Mouse (Mus musculus) ES-E14 (cell line): ENCODE measurements around the gene Rom1.

Experiments
- CHD2 ChIP-seq: IDR thresholded peaks from 2 replicates; pipeline ENCODE4 v1.6.1; 2014; ENCODE audit warnings: mild to moderate bottlenecking, low read depth, low read length, inconsistent platforms
- MAFK ChIP-seq: IDR thresholded peaks from 2 replicates; pipeline ENCODE4 v1.6.1; 2014; ENCODE audit warnings: mild to moderate bottlenecking, low read depth, low read length, inconsistent platforms; ENCODE audit not compliant: insufficient read depth
- ZC3H11A ChIP-seq: IDR thresholded peaks from 2 replicates; pipeline ENCODE4 v1.6.1; 2012; ENCODE audit warnings: low read depth, mild to moderate bottlenecking, inconsistent platforms, low read length, borderline replicate concordance
- ZNF384 ChIP-seq: IDR thresholded peaks from 2 replicates; pipeline ENCODE4 v1.6.1; 2012; ENCODE audit warnings: low read depth, low read length, inconsistent platforms

DNA sequence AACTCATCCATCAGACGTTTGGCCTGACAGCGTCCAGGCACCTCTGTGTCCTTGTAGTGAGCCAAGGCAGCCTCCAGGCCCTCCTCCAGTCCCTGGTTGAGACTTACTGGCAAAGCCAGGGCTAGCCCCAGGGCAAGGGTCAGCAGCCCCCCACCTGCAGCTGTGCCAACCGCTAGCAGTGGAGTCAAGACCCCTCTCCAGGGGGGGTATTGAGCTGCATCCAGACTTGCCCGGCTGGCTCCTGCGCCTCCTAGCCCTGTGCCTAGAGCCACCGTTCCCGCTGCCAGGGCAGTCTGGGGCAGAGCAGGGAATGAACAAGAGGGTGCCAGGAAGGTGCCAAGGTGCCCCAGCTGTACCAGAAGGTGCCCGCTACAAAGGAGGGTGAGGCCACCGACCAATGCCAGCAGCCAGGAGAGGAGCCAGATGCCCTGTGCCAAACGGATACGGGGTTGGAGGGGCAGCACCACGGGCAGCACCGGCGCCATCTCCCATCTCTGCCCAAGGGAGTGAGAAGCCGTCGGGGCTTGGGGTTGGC is 400 bp downstream of the Rom1 start:
- no peak for TF ChIP-seq CHD2
- TF ChIP-seq ZC3H11A: no peak
- no peak for TF ChIP-seq ZNF384
- no peak for TF ChIP-seq MAFK
